Mouse (Mus musculus): Measurements from ENCODE around the gene Tmbim1.

DNA sequence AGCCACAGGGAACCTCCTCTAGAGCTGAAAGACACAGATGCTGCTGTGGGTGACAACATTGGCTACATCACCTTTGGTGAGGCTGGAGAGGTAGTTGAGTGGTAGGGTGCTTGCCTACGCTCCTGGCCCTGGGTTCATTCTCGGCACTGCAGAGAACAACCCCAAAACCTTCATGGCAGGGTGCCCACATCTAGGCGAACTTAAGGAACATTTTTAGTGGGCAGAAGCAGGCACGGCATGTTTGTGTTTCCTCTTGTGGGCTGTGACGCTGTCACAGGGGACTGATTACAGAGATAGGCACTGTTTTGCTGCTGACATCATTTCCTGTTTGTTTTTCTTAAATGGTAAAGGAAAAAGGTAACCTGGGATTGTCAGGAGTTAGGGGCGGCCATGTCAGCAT is 42.9 kb downstream of the Tmbim1 start:
- TF ChIP-seq FLI1 (IDR thresholded peaks at IDR 0.05; ENCODE audit: low read length) (no peak), GATA1 (IDR thresholded peaks at IDR 0.05; ENCODE audit: borderline replicate concordance, low read length) (no peak)

Data from megakaryocyte, embryonic 14.5 days (primary cell).